Comparison of ENCODE assay signal across 21 mouse cellular contexts in genomic region chr10:89522481-89522880, GRCm38 (mm10). TPM values are rescaled to one million over a fixed set of nuclear protein-coding genes. Genes with fewer than 3 reads are reported as not detected.
DNase-seq lines count a peak whose midpoint lies in the region; ATAC-seq and TF ChIP-seq lines count a peak whose summit lies in the region.
"Had no signal": no experiment of that assay in that cellular context is flagged by ENCODE, and none has a peak within 500 bp of the region (broad histone marks: within the 10 kb centered on the region; RNA-seq: fewer than 3 reads in every experiment).

No protein-coding gene starts in this region.

- H3K27me3 ChIP-seq in heart, embryonic 14.5 days (ENCODE audit: control insufficient read depth, insufficient read depth, low read length), result no peaks in the 10 kb centered on the region
- no peaks in the 10 kb centered on the region for H3K27me3 ChIP-seq in kidney, embryonic 14.5 days (ENCODE audit: control insufficient read depth, insufficient read depth, low read length)
- no peaks in the 10 kb centered on the region for H3K27me3 ChIP-seq in lung, postnatal 0 days (replicated peaks; ENCODE audit: insufficient read depth, low read length)
- H3K27me3 ChIP-seq in thymus, adult 2 months (ENCODE audit: control insufficient read depth, insufficient read depth, low read length), result no peaks in the 10 kb centered on the region
- H3K27me3 ChIP-seq: embryonic facial prominence, embryonic 15.5 days; liver, embryonic 13.5 days; midbrain, embryonic 15.5 days had no signal

- no peak overlapping the region for H3K4me3 ChIP-seq in heart, embryonic 14.5 days (ENCODE audit: control insufficient read depth in 1 of 2, insufficient read depth in 1 of 2, low read depth in 1 of 2, low read length in 2 of 2)
- no peak overlapping the region for H3K4me3 ChIP-seq in kidney, embryonic 14.5 days (ENCODE audit: low read length)
- no peak overlapping the region for H3K4me3 ChIP-seq in lung, postnatal 0 days (ENCODE audit: low read depth, low read length)
- no peak overlapping the region for H3K4me3 ChIP-seq in thymus, adult 2 months (ENCODE audit: control insufficient read depth, insufficient read depth, low read length)
- H3K4me3 ChIP-seq: embryonic facial prominence, embryonic 15.5 days; forebrain, embryonic 10.5 days; liver, embryonic 13.5 days; midbrain, embryonic 15.5 days had no signal

- H3K9me3 ChIP-seq in heart, embryonic 14.5 days (ENCODE audit: control insufficient read depth, low read length), result no peaks in the 10 kb centered on the region
- H3K9me3 ChIP-seq in kidney, embryonic 14.5 days (ENCODE audit: control insufficient read depth, low read length), result no peaks in the 10 kb centered on the region
- no peaks in the 10 kb centered on the region for H3K9me3 ChIP-seq in lung, postnatal 0 days (ENCODE audit: low read length)
- H3K9me3 ChIP-seq: embryonic facial prominence, embryonic 15.5 days; forebrain, embryonic 10.5 days; liver, embryonic 13.5 days; midbrain, embryonic 15.5 days had no signal

- peak overlapping the region; percentile 37; the same call in 1 of the 2 replicates for H3K4me2 ChIP-seq in heart, embryonic 14.5 days (ENCODE audit: low read length)
- H3K4me2 ChIP-seq in kidney, embryonic 14.5 days (replicated peaks; ENCODE audit: low read depth, low read length), result no peak overlapping the region
- H3K4me2 ChIP-seq in lung, postnatal 0 days (replicated peaks; ENCODE audit: low read depth, low read length), result no peak overlapping the region
- H3K4me2 ChIP-seq: embryonic facial prominence, embryonic 15.5 days; liver, embryonic 13.5 days; midbrain, embryonic 15.5 days had no signal

- peak overlapping the region in 1 of 2 experiments; percentile 72; a peak in 2 of 4 replicates for H3K27ac ChIP-seq in heart, embryonic 14.5 days (replicated peaks in 1 of 2; ENCODE audit: control insufficient read depth in 1 of 2, insufficient read depth in 1 of 2, low read depth in 2 of 2, low read length in 2 of 2)
- no peak overlapping the region for H3K27ac ChIP-seq in kidney, embryonic 14.5 days (ENCODE audit: low read depth, low read length)
- no peak overlapping the region for H3K27ac ChIP-seq in lung, postnatal 0 days (ENCODE audit: low read length)
- H3K27ac ChIP-seq in thymus, adult 2 months (ENCODE audit: control insufficient read depth, insufficient read depth, low read length), result no peak overlapping the region
- H3K27ac ChIP-seq: embryonic facial prominence, embryonic 15.5 days; forebrain, embryonic 10.5 days; hindbrain, postnatal 0 days; liver, embryonic 13.5 days; midbrain, embryonic 15.5 days had no signal

- no peak for TF ChIP-seq EP300 in lung, postnatal 0 days (IDR thresholded peaks at IDR 0.05)

- no peak for ATAC-seq in heart, embryonic 14.5 days (ENCODE audit: insufficient number of reproducible peaks, insufficient read depth, low FRiP score, low read depth)
- ATAC-seq in kidney, embryonic 14.5 days (ENCODE audit: low FRiP score, low TSS enrichment), result no peak
- no peak; the same call in 1 of the 2 replicates for ATAC-seq in lung, postnatal 0 days
- ATAC-seq: hindbrain, postnatal 0 days; midbrain, embryonic 15.5 days had no signal

- H3K4me1 ChIP-seq in heart, embryonic 14.5 days (ENCODE audit: control insufficient read depth in 2 of 2, insufficient read depth in 2 of 2, low read length in 2 of 2), result peaks cover 11 to 19% of the 10 kb centered on the region in 2 experiments
- H3K4me1 ChIP-seq in kidney, embryonic 14.5 days (ENCODE audit: control insufficient read depth, insufficient read depth, low read length), result no peaks in the 10 kb centered on the region
- H3K4me1 ChIP-seq in lung, postnatal 0 days (ENCODE audit: insufficient read depth, low read depth, low read length), result no peaks in the 10 kb centered on the region
- no peaks in the 10 kb centered on the region for H3K4me1 ChIP-seq in thymus, adult 2 months (replicated peaks; ENCODE audit: control insufficient read depth, insufficient read depth, low read length)
- H3K4me1 ChIP-seq: embryonic facial prominence, embryonic 15.5 days; midbrain, embryonic 15.5 days had no signal

- TF ChIP-seq CTCF in lung, postnatal 0 days (IDR thresholded peaks at IDR 0.05), result no peak
- TF ChIP-seq CTCF in thymus, adult 2 months (IDR thresholded peaks at IDR 0.05; ENCODE audit: borderline replicate concordance, control insufficient read depth, extremely low read depth, insufficient read depth, low read length, poor library complexity), result no peak

- 31% methylated on average over 7 of the region's 7 CpGs for WGBS in heart, embryonic 14.5 days
- WGBS in kidney, embryonic 14.5 days, result 79% methylated on average over 7 of the region's 7 CpGs
- WGBS in lung, postnatal 0 days, result 54% methylated on average over 7 of the region's 7 CpGs
- WGBS in thymus, adult 2 months, result 90% methylated on average over 7 of the region's 7 CpGs

- intact Hi-C loops in heart, postnatal 10 days (cut with DNase I), result no loop called here

- no peak overlapping the region for H3K9ac ChIP-seq in heart, embryonic 14.5 days (ENCODE audit: low read length)
- no peak overlapping the region for H3K9ac ChIP-seq in kidney, embryonic 14.5 days (ENCODE audit: low read depth, low read length)
- H3K9ac ChIP-seq in lung, postnatal 0 days (replicated peaks; ENCODE audit: low read depth), result no peak overlapping the region
- H3K9ac ChIP-seq: embryonic facial prominence, embryonic 15.5 days; liver, embryonic 13.5 days; midbrain, embryonic 15.5 days had no signal

- DNase-seq in heart, postnatal 10 days, result no peak
- peak; percentile 34 for DNase-seq in kidney, postnatal 14 days
- peak; percentile 54 for DNase-seq in lung, postnatal 0 days (ENCODE audit: low spot score)
- no peak for DNase-seq in lung, adult 18-20 months
- no peak for DNase-seq in thymus, adult 2 months
- DNase-seq: adrenal gland, postnatal 10 days; B cell, adult 2 months; cerebellum, adult 11 months; cerebellum, postnatal 14 days; embryo, embryonic 11 days; gastrocnemius, postnatal 10 days; liver, embryonic 13.5 days; retina, postnatal 1 day had no signal

- no peaks in the 10 kb centered on the region for H3K36me3 ChIP-seq in heart, embryonic 14.5 days (ENCODE audit: control insufficient read depth, insufficient read depth, low read length)
- H3K36me3 ChIP-seq in kidney, embryonic 14.5 days (ENCODE audit: control insufficient read depth, insufficient read depth, low read length), result no peaks in the 10 kb centered on the region
- H3K36me3 ChIP-seq in lung, postnatal 0 days (ENCODE audit: insufficient read depth, low read length), result no peaks in the 10 kb centered on the region
- no peaks in the 10 kb centered on the region for H3K36me3 ChIP-seq in thymus, adult 2 months (ENCODE audit: control insufficient read depth, insufficient read depth, low read length)
- H3K36me3 ChIP-seq: embryonic facial prominence, embryonic 15.5 days; forebrain, embryonic 10.5 days; liver, embryonic 13.5 days; midbrain, embryonic 15.5 days had no signal

- TF ChIP-seq POLR2A in thymus, adult 2 months (IDR thresholded peaks at IDR 0.05; ENCODE audit: control insufficient read depth, extremely low read depth, insufficient read depth, low read length, poor library complexity), result no peak

RNA-seq across cellular contexts. Expression of gene Nr1h4, which starts 10.9 kb away (rescaled TPM):
- 0.90 and 1.2 TPM in 2 replicates for polyA plus RNA-seq in heart, embryonic 14.5 days (2014; fragmentation: Nextera tagmentation; extraction: Ambion mirVana)
- 1 to 10 TPM in 1 of 2 experiments, under 1 TPM in 1; 0.72 to 1.1 TPM for total RNA-seq in heart, postnatal 10 days (2021)
- polyA plus RNA-seq in kidney, embryonic 14.5 days (2014; fragmentation: Nextera tagmentation; extraction: Ambion mirVana), result 0.34 and 0.66 TPM in 2 replicates
- 0.07 TPM in 1 of 2 replicates, not detected in the other for polyA plus RNA-seq in lung, postnatal 0 days (2015; fragmentation: Nextera tagmentation; extraction: Ambion mirVana)
- 0.23 TPM in 2 replicates for polyA plus RNA-seq in thymus, adult 2 months (2012; rRNA removed)
- total RNA-seq: gastrocnemius, postnatal 10 days; hindbrain, postnatal 0 days; left cerebral cortex, postnatal 36 days; megakaryocyte, adult 5-6 weeks had no signal
- polyA plus RNA-seq: embryonic facial prominence, embryonic 15.5 days; forebrain, embryonic 10.5 days had no signal

Comparison
In these comparisons a context has a peak if more than half of its experiments do, and no peak if none do; other contexts are left out.
1. DNase-seq: peak in kidney, postnatal 14 days (single experiment) and lung, postnatal 0 days (single experiment); none in heart, postnatal 10 days (0 of 2), lung, adult 18-20 months (0 of 2) and thymus, adult 2 months (single experiment).